Mouse (Mus musculus) spleen, adult 2 months (tissue): ENCODE results near the gene Sult1a1.

Experiments used
- CTCF ChIP-seq: fragments of 200-500 bp; IDR thresholded peaks from 2 replicates; pipeline ENCODE4 v1.5.1; 2011; ENCODE audit warnings: mild to moderate bottlenecking, inconsistent platforms; ENCODE audit not compliant: insufficient read depth, insufficient read length, insufficient replicate concordance; ENCODE audit errors: extremely low read depth
- POLR2A ChIP-seq: fragments of 200-500 bp; IDR thresholded peaks from 2 replicates; pipeline ENCODE4 v1.6.1; 2011; ENCODE audit warnings: low read depth, low read length, inconsistent platforms

DNA sequence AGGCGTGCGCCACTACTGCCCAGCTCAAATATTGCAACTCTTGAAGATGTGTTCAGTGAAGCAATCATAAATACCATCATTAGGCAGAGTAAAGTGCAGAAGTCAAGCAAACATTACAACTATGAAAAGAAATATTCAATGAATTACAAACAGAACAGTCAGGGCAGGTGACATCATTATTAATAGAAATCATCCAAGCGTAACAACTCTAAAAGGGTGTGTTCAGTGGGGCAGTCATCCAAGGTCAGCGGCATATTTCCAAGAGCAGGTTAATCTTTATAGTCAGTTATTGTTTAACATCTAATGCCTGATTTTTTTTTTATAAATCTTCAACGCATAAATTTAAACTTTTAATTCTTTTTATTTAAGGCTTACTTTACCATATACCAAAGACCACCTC is 5.0 kb upstream of the Sult1a1 start:
- TF ChIP-seq CTCF, result no peak
- no peak for TF ChIP-seq POLR2A
